Mouse (Mus musculus): ENCODE results near the gene 2300002M23Rik. TPM values are rescaled to one million over a fixed set of nuclear protein-coding genes. Genes with fewer than 3 reads are reported as not detected.

2300002M23Rik gene
- polyA plus RNA-seq, 1 experiment from 2014 or later: not detected

DNA sequence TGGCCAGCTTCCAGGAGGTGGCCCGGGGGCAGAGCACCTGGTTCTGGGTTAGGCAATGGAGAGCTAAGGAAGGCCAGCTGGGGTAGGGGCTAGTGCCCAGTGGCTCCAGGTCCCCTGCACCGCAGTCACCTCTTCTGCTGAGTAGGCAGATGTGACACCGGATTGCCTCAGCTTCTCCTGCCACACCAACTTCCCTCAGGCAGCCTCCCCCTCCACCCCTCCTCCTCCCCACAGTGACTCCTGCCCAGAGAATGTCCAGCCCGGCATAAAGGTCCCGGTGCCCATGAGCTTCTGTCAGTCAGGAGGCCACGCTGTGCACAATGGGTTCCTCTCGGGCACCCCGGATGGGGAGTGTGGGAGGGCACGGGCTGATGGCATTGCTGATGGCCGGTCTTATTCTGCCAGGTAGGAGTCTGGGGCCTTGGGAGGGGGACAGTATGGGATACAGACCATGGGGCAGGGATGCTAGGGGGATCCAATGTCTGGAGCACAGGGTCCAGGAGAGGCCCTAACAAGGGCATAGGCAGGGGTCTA is 15.3 kb upstream of the 2300002M23Rik start, which contains the start of gene Cdsn:
Gene Cdsn (plus strand): TSS at position 248 of the 534 bp plus-strand sequence.
- Histone ChIP-seq H3K4me1 (replicated peaks; ENCODE audit: control insufficient read depth, insufficient read depth, low read length) (peaks cover 10% of the 10 kb centered on the region), H3K9ac (replicated peaks; ENCODE audit: low read depth, low read length) (no peak within 1 kb of the TSS), H3K4me3 (replicated peaks; ENCODE audit: low read length) (no peak within 1 kb of the TSS), H3K9me3 (ENCODE audit: control insufficient read depth, low read length) (no peaks in the 10 kb centered on the region), H3K4me2 (ENCODE audit: low read length) (no peak within 1 kb of the TSS), H3K27me3 (replicated peaks; ENCODE audit: control insufficient read depth, insufficient read depth, low read length) (no peaks in the 10 kb centered on the region), H3K36me3 (ENCODE audit: control insufficient read depth, insufficient read depth) (no peaks in the 10 kb centered on the region), H3K27ac (ENCODE audit: low read length) (no peak within 1 kb of the TSS)
- ATAC-seq: no peak
- 76% methylated on average over 10 of the region's 10 CpGs for WGBS

- H3K27me3 ChIP-seq (replicated peaks; ENCODE audit: control insufficient read depth, insufficient read depth, low read length): no peaks in the 10 kb centered on the region
- no peak for ATAC-seq
- no peak overlapping the region for H3K27ac ChIP-seq (ENCODE audit: low read length)
- whole genome bisulfite sequencing: 77% methylated on average over 5 of the region's 5 CpGs
- H3K9ac ChIP-seq (replicated peaks; ENCODE audit: low read depth, low read length): no peak overlapping the region
- H3K4me2 ChIP-seq (ENCODE audit: low read length): no peak overlapping the region
- peaks cover 8% of the 10 kb centered on the region for H3K4me1 ChIP-seq (replicated peaks; ENCODE audit: control insufficient read depth, insufficient read depth, low read length)
- H3K36me3 ChIP-seq (ENCODE audit: control insufficient read depth, insufficient read depth): no peaks in the 10 kb centered on the region
- H3K4me3 ChIP-seq (replicated peaks; ENCODE audit: low read length): no peak overlapping the region
- H3K9me3 ChIP-seq (ENCODE audit: control insufficient read depth, low read length): no peaks in the 10 kb centered on the region
Measured at GRCm38 (mm10) chr17:35554321-35554720, 12.9 kb upstream of the 2300002M23Rik start.

DNA sequence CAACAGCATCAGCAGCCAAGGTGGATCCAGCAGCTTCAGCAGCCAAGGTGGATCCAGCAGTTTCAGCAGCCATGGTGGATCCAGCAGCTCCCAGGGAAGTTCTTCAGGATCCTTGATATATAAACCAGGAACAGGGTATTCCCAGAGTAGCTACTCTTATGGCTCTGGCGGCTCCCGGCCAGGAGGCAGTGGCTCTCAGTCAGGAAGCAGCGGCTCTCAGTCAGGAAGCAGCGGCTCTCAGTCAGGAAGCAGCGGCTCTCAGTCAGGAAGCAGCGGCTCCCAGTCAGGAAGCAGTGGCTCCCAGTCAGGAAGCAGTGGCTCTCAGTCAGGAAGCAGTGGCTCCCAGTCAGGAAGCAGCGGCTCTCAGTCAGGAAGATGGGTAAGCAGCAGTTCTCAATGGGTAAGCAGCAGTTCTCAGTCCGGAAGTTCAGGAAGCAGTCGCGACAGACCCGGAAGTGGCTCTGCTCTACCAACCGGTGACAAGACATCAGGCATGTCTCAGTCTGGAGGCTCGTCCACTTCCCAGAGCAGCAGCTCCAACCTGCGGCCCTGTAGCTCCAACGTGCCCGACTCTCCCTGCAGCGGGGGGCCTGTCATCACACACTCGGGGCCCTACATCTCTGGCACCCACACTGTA is 12.4 kb upstream of the 2300002M23Rik start:
- no peak for ATAC-seq

GRCm38 (mm10) chr17:35556186-35556765 is 11.0 kb upstream of the 2300002M23Rik start:
- Histone ChIP-seq H3K4me1 (replicated peaks; ENCODE audit: control insufficient read depth, insufficient read depth, low read length) (no peaks in the 10 kb centered on the region), H3K4me3 (replicated peaks; ENCODE audit: low read length) (no peak overlapping the region), H3K27ac (ENCODE audit: low read length) (no peak overlapping the region), H3K9me3 (ENCODE audit: control insufficient read depth, low read length) (no peaks in the 10 kb centered on the region), H3K9ac (replicated peaks; ENCODE audit: low read depth, low read length) (no peak overlapping the region), H3K4me2 (ENCODE audit: low read length) (no peak overlapping the region), H3K36me3 (ENCODE audit: control insufficient read depth, insufficient read depth) (no peaks in the 10 kb centered on the region), H3K27me3 (replicated peaks; ENCODE audit: control insufficient read depth, insufficient read depth, low read length) (no peaks in the 10 kb centered on the region)
- 92% methylated on average over 13 of the region's 13 CpGs for WGBS
- ATAC-seq: no peak

More for the DNA sequence above, 12.4 kb upstream of the 2300002M23Rik start:
- Histone ChIP-seq H3K4me1 (replicated peaks; ENCODE audit: control insufficient read depth, insufficient read depth, low read length) (peaks cover 3% of the 10 kb centered on the region), H3K4me3 (replicated peaks; ENCODE audit: low read length) (no peak overlapping the region), H3K9ac (replicated peaks; ENCODE audit: low read depth, low read length) (no peak overlapping the region), H3K9me3 (ENCODE audit: control insufficient read depth, low read length) (no peaks in the 10 kb centered on the region), H3K36me3 (ENCODE audit: control insufficient read depth, insufficient read depth) (no peaks in the 10 kb centered on the region), H3K27me3 (replicated peaks; ENCODE audit: control insufficient read depth, insufficient read depth, low read length) (no peaks in the 10 kb centered on the region), H3K4me2 (ENCODE audit: low read length) (no peak overlapping the region), H3K27ac (ENCODE audit: low read length) (no peak overlapping the region)
- 95% methylated on average over 18 of the region's 18 CpGs for WGBS

DNA sequence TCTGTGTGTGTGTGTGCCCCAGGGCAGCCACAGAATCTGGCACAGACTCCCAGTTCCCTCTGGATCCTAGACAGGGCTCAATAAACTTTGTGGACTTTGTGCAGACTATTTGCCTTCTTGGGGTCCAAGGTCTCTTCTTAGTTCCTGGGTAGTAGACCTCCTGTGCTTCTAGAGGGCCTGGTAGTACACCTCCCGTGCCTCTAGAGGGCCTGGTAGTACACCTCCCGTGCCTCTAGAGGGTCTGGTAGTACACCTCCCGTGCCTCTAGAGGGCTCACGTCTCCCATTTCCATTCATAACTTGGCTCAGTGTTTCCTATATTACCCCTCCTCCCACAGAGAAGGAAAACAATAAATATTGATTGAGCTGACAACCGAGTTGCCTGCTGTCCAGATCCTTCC is 10.4 kb upstream of the 2300002M23Rik start:
- ATAC-seq: no peak
- H3K4me3 ChIP-seq (replicated peaks; ENCODE audit: low read length): no peak overlapping the region
- no peaks in the 10 kb centered on the region for H3K4me1 ChIP-seq (replicated peaks; ENCODE audit: control insufficient read depth, insufficient read depth, low read length)
- no peaks in the 10 kb centered on the region for H3K36me3 ChIP-seq (ENCODE audit: control insufficient read depth, insufficient read depth)
- H3K27me3 ChIP-seq (replicated peaks; ENCODE audit: control insufficient read depth, insufficient read depth, low read length): no peaks in the 10 kb centered on the region
- H3K9ac ChIP-seq (replicated peaks; ENCODE audit: low read depth, low read length): no peak overlapping the region
- WGBS: 22% methylated on average over 5 of the region's 5 CpGs
- no peak overlapping the region for H3K27ac ChIP-seq (ENCODE audit: low read length)
- no peaks in the 10 kb centered on the region for H3K9me3 ChIP-seq (ENCODE audit: control insufficient read depth, low read length)
- no peak overlapping the region for H3K4me2 ChIP-seq (ENCODE audit: low read length)

DNA sequence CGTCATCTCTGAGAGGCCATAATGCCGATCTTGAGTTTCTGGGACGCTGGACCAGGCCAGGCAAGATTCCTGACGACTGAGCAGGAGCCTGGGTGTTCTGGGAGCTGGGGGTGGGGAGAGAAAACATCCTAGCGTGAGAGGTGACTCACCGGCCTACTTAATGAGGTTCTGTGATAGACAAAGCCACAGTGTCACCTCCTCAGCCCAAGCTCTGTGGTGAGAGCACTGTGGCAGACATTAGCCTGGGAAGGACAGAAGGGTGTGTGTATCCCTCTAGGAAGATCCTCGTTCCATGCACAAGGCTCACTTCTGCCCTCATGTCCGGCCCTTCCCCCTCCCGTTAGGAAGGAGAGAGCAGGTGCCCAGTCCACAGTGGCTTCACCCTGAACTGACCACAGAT is 9.9 kb upstream of the 2300002M23Rik start:
- Histone ChIP-seq H3K4me1 (replicated peaks; ENCODE audit: control insufficient read depth, insufficient read depth, low read length) (no peaks in the 10 kb centered on the region), H3K27ac (ENCODE audit: low read length) (no peak overlapping the region), H3K36me3 (ENCODE audit: control insufficient read depth, insufficient read depth) (no peaks in the 10 kb centered on the region), H3K4me3 (replicated peaks; ENCODE audit: low read length) (no peak overlapping the region), H3K9me3 (ENCODE audit: control insufficient read depth, low read length) (no peaks in the 10 kb centered on the region), H3K9ac (replicated peaks; ENCODE audit: low read depth, low read length) (no peak overlapping the region), H3K4me2 (ENCODE audit: low read length) (no peak overlapping the region), H3K27me3 (replicated peaks; ENCODE audit: control insufficient read depth, insufficient read depth, low read length) (no peaks in the 10 kb centered on the region)
- WGBS: 82% methylated on average over 9 of the region's 9 CpGs
- ATAC-seq: no peak

DNA sequence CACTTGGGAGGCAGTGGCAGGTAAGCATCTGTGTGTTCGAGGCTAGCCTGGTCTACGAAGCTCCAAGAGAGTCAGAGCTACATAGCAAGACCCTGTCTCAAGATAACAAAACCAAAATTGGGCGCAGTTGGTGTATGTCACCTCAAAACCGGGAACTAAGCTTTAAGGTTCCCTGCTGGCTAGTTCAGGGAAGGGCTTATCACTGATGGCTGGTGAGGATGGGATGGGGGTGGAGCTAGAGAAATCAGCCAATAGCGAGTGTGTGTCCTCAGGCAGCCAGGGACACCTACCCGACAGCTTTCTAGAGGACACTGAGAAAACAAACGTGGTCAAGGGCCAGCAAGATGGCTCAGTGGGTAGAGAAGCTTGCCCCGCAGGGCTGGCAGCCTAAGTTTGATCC is 9.0 kb upstream of the 2300002M23Rik start:
- Histone ChIP-seq H3K4me3 (replicated peaks; ENCODE audit: low read length) (no peak overlapping the region), H3K9me3 (ENCODE audit: control insufficient read depth, low read length) (no peaks in the 10 kb centered on the region), H3K4me1 (replicated peaks; ENCODE audit: control insufficient read depth, insufficient read depth, low read length) (no peaks in the 10 kb centered on the region), H3K9ac (replicated peaks; ENCODE audit: low read depth, low read length) (no peak overlapping the region), H3K27ac (ENCODE audit: low read length) (no peak overlapping the region), H3K36me3 (ENCODE audit: control insufficient read depth, insufficient read depth) (no peaks in the 10 kb centered on the region), H3K27me3 (replicated peaks; ENCODE audit: control insufficient read depth, insufficient read depth, low read length) (no peaks in the 10 kb centered on the region), H3K4me2 (ENCODE audit: low read length) (no peak overlapping the region)
- ATAC-seq: no peak
- 57% methylated on average over 8 of the region's 8 CpGs for WGBS

GRCm38 (mm10) chr17:35567767-35568166 is 517 bp downstream of the 2300002M23Rik start:
- 23% methylated on average over 9 of the region's 9 CpGs for WGBS
- no peaks in the 10 kb centered on the region for H3K9me3 ChIP-seq (ENCODE audit: control insufficient read depth, low read length)
- H3K4me3 ChIP-seq (replicated peaks; ENCODE audit: low read length): no peak overlapping the region
- no peaks in the 10 kb centered on the region for H3K36me3 ChIP-seq (ENCODE audit: control insufficient read depth, insufficient read depth)
- H3K9ac ChIP-seq (replicated peaks; ENCODE audit: low read depth, low read length): no peak overlapping the region
- no peak overlapping the region for H3K27ac ChIP-seq (ENCODE audit: low read length)
- no peak for ATAC-seq
- peaks cover 10% of the 10 kb centered on the region for H3K4me1 ChIP-seq (replicated peaks; ENCODE audit: control insufficient read depth, insufficient read depth, low read length)
- 0 out of 2 replicates have a peak, but pooled peaks cover 5% of the 10 kb centered on the region for H3K27me3 ChIP-seq (replicated peaks; ENCODE audit: control insufficient read depth, insufficient read depth, low read length)
- no peak overlapping the region for H3K4me2 ChIP-seq (ENCODE audit: low read length)

- H3K27me3 ChIP-seq (replicated peaks; ENCODE audit: control insufficient read depth, insufficient read depth, low read length): 0 out of 2 replicates have a peak, but pooled peaks cover 5% of the 10 kb centered on the region
- ATAC-seq: peak; percentile 59
- WGBS: 3% methylated on average over 28 of the region's 28 CpGs
Measured at GRCm38 (mm10) chr17:35569091-35569944, 2.1 kb downstream of the 2300002M23Rik start.

More at GRCm38 (mm10) chr17:35569091-35569944, 2.1 kb downstream of the 2300002M23Rik start:
- H3K4me1 ChIP-seq (replicated peaks; ENCODE audit: control insufficient read depth, insufficient read depth, low read length): peaks cover 10% of the 10 kb centered on the region
- peak overlapping the region; percentile 49 for H3K9ac ChIP-seq (replicated peaks; ENCODE audit: low read depth, low read length)
- peak overlapping the region; percentile 34 for H3K4me3 ChIP-seq (replicated peaks; ENCODE audit: low read length)
- H3K9me3 ChIP-seq (ENCODE audit: control insufficient read depth, low read length): no peaks in the 10 kb centered on the region
- H3K27ac ChIP-seq (ENCODE audit: low read length): no peak overlapping the region
- no peaks in the 10 kb centered on the region for H3K36me3 ChIP-seq (ENCODE audit: control insufficient read depth, insufficient read depth)
- peak overlapping the region; percentile 62 for H3K4me2 ChIP-seq (ENCODE audit: low read length)

Data from forebrain, embryonic 16.5 days (tissue).